Mouse (Mus musculus) testis, adult 2 months (tissue): ENCODE results near the gene Cwf19l1.

ENCODE experiments used
- CTCF ChIP-seq: fragments of 200-500 bp; IDR thresholded peaks from 2 replicates; pipeline ENCODE4 v1.5.1; 2012; ENCODE audit warnings: low read depth, mild to moderate bottlenecking, inconsistent platforms, low read length, moderate library complexity; ENCODE audit not compliant: control insufficient read depth, insufficient read depth, insufficient replicate concordance
- POLR2A ChIP-seq: fragments of 200-500 bp; IDR thresholded peaks from 2 replicates; pipeline ENCODE4 v1.6.1; 2012; ENCODE audit warnings: low read depth, mild to moderate bottlenecking, inconsistent platforms, low read length, moderate library complexity; ENCODE audit not compliant: control insufficient read depth

DNA sequence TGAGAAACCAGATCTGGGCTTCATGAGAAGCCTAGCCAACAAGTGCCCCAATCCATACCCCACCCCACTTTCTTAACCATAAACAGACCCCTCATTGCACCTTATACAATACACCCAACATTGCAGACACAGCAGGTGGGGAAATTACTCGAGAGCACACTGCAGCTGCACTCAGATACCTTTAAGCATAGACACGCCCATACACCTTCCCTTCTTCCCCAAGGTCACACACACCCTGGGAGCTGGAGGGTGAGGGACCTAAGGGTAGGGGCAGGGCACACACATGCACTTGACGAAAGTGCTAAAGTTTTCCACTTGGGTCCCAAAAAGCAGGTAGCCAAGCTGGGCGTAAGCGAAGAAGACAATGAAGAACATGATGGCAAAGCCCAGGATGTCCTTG, 18.1 kb upstream of the Cwf19l1 start:
- TF ChIP-seq POLR2A (no peak), CTCF (no peak)
